Mouse (Mus musculus) Patski (cell line): ENCODE results near the gene Eefsec. TPM values are rescaled to one million over a fixed set of nuclear protein-coding genes. Genes with fewer than 3 reads are reported as not detected.

Source experiments
- ATAC-seq: fragments of 100-300 bp; one replicate; pipeline ENCODE4 v1.8.0; 2021
- CTCF ChIA-PET: fragments of 350-600 bp; sonication (Branson Sonifier 250); formaldehyde crosslinking; loops from one replicate; lab custom pipeline; 2022; ENCODE audit warnings: inconsistent platforms; lab: Charles Lee
- POLR2A ChIA-PET: fragments of 350-600 bp; sonication (Branson Sonifier 250); formaldehyde crosslinking; loops from one replicate; lab custom pipeline; 2022; ENCODE audit warnings: antibody characterized with exemption, inconsistent platforms; lab: Charles Lee
- DNase-seq: peaks from one replicate; pipeline ENCODE4 v3.0.0-alpha.2; 2011; ENCODE audit warnings: low read depth, low spot score
- H3K27me3 ChIP-seq: fragments of 371-371 bp; one replicate; pipeline ENCODE4 v1.5.1; 2021
- CTCF ChIP-seq: fragments of 100-300 bp; IDR thresholded peaks from one replicate; pipeline ENCODE4 v1.5.1; 2021
- in situ Hi-C: fragments of 300-500 bp; cut with MboI; formaldehyde crosslinking; loops from 3 replicates; pipeline ENCODE4 v1.11.1; 2018; ENCODE audit warnings: low pct_unique_long_range_greater_than_20kb, mixed read lengths
- polyA plus RNA-seq: library from polyadenylated mRNA; unstranded; gene quantifications from one replicate; pipeline ENCODE4 v1.2.3, GENCODE M21; 2021

The Eefsec gene
- polyA plus RNA-seq, 1 experiment from 2014 or later: 14.9 TPM

- H3K27me3 ChIP-seq: no peaks in the 10 kb centered on the region
- ChIA-PET CTCF (no interaction called here), POLR2A (interaction anchor here (0.5 kb wide), 1 partner anchor 11 kb away, joined by 3 read pairs; no protein-coding TSS in a partner anchor)
- ATAC-seq: no peak
- no peak for TF ChIP-seq CTCF
- DNase-seq: no peak
- in situ Hi-C loops: no loop called here
Observed at GRCm38 (mm10) chr6:88379756-88380155, 66.6 kb downstream of the Eefsec start.

GRCm38 (mm10) chr6:88378829-88379228 lies 67.5 kb downstream of the Eefsec start:
- ChIA-PET POLR2A (no interaction called here), CTCF (no interaction called here)
- H3K27me3 ChIP-seq: no peaks in the 10 kb centered on the region
- DNase-seq (no peak), ATAC-seq (no peak)
- in situ Hi-C loops: no loop called here
- TF ChIP-seq CTCF: no peak

- TF ChIP-seq CTCF: no peak
- in situ Hi-C loops: no loop called here
- H3K27me3 ChIP-seq: no peaks in the 10 kb centered on the region
- no peak for ATAC-seq
- no peak for DNase-seq
- CTCF ChIA-PET: no interaction called here
- POLR2A ChIA-PET: no interaction called here
Observed at GRCm38 (mm10) chr6:88374247-88374646, 72.1 kb downstream of the Eefsec start.

- ChIA-PET POLR2A (interaction anchor here (1.2 kb wide), 1 partner anchor 9 kb away, joined by 3 read pairs; no protein-coding TSS in a partner anchor), CTCF (no interaction called here)
- no peak for TF ChIP-seq CTCF
- H3K27me3 ChIP-seq: no peaks in the 10 kb centered on the region
- in situ Hi-C loops: no loop called here
- peak; percentile 76 for ATAC-seq
- DNase-seq: peak; percentile 96
Observed at GRCm38 (mm10) chr6:88369851-88370635, 76.3 kb downstream of the Eefsec start.

GRCm38 (mm10) chr6:88363475-88364012 lies 82.8 kb downstream of the Eefsec start:
- no peak for ATAC-seq
- no peaks in the 10 kb centered on the region for H3K27me3 ChIP-seq
- no peak for DNase-seq
- in situ Hi-C loops: no loop called here
- ChIA-PET CTCF (no interaction called here), POLR2A (no interaction called here)
- no peak for TF ChIP-seq CTCF

- DNase-seq (no peak), ATAC-seq (no peak)
- no peaks in the 10 kb centered on the region for H3K27me3 ChIP-seq
- in situ Hi-C loops: no loop called here
- CTCF ChIA-PET: no interaction called here
- POLR2A ChIA-PET: interaction anchor here (1.0 kb wide), 1 partner anchor 10 kb away, joined by 3 read pairs; no protein-coding TSS in a partner anchor
- TF ChIP-seq CTCF: no peak
Observed at GRCm38 (mm10) chr6:88361096-88361495, 85.2 kb downstream of the Eefsec start.

- DNase-seq: no peak
- POLR2A ChIA-PET: no interaction called here
- in situ Hi-C loops: no loop called here
- CTCF ChIA-PET: interaction anchor here (1.5 kb wide), 1 partner anchor 17 kb away, joined by 3 read pairs; no protein-coding TSS in a partner anchor
- H3K27me3 ChIP-seq: no peaks in the 10 kb centered on the region
- no peak for ATAC-seq
- no peak for TF ChIP-seq CTCF
Observed at GRCm38 (mm10) chr6:88358210-88358609, 88.1 kb downstream of the Eefsec start.

GRCm38 (mm10) chr6:88355866-88356265 lies 90.5 kb downstream of the Eefsec start:
- H3K27me3 ChIP-seq: no peaks in the 10 kb centered on the region
- no peak for DNase-seq
- POLR2A ChIA-PET: no interaction called here
- no peak for ATAC-seq
- CTCF ChIA-PET: no interaction called here
- in situ Hi-C loops: no loop called here
- no peak for TF ChIP-seq CTCF

- no peaks in the 10 kb centered on the region for H3K27me3 ChIP-seq
- ChIA-PET POLR2A (no interaction called here), CTCF (no interaction called here)
- TF ChIP-seq CTCF: no peak
- DNase-seq (no peak), ATAC-seq (no peak)
- in situ Hi-C loops: no loop called here
Observed at GRCm38 (mm10) chr6:88352541-88352940, 93.8 kb downstream of the Eefsec start.

- POLR2A ChIA-PET: no interaction called here
- TF ChIP-seq CTCF: no peak
- DNase-seq (no peak), ATAC-seq (no peak)
- no peaks in the 10 kb centered on the region for H3K27me3 ChIP-seq
- in situ Hi-C loops: no loop called here
- CTCF ChIA-PET: interaction anchor here (0.8 kb wide), 1 partner anchor 18 kb away, joined by 3 read pairs; no protein-coding TSS in a partner anchor
Observed at GRCm38 (mm10) chr6:88346776-88347175, 99.6 kb downstream of the Eefsec start.

GRCm38 (mm10) chr6:88345311-88345710 lies 101.0 kb downstream of the Eefsec start:
- ATAC-seq (no peak), DNase-seq (no peak)
- H3K27me3 ChIP-seq: no peaks in the 10 kb centered on the region
- ChIA-PET CTCF (no interaction called here), POLR2A (no interaction called here)
- in situ Hi-C loops: no loop called here
- no peak for TF ChIP-seq CTCF
